Mouse (Mus musculus) ES-Bruce4 (cell line): ENCODE measurements around the gene Ninj1. TPM values are rescaled to one million over a fixed set of nuclear protein-coding genes. Genes with fewer than 3 reads are reported as not detected.

Experiments used
- H3K27ac ChIP-seq: 2 replicates; pipeline ENCODE4 v1.5.1; 2012; ENCODE audit warnings: low read length, inconsistent platforms; ENCODE audit not compliant: insufficient read depth
- H3K27me3 ChIP-seq: 2 replicates; pipeline ENCODE4 v1.6.1; 2012; ENCODE audit warnings: mild to moderate bottlenecking, low read length, inconsistent platforms; ENCODE audit not compliant: control insufficient read depth, poor library complexity, insufficient read depth, severe bottlenecking
- H3K36me3 ChIP-seq: 2 replicates; pipeline ENCODE4 v1.6.1; 2012; ENCODE audit warnings: inconsistent platforms, mild to moderate bottlenecking, low read length, moderate library complexity; ENCODE audit not compliant: control insufficient read depth, poor library complexity, insufficient read depth, severe bottlenecking
- H3K4me1 ChIP-seq: one replicate; pipeline ENCODE4 v1.8.1; 2011; ENCODE audit warnings: low read length; ENCODE audit not compliant: control insufficient read depth, insufficient read depth
- H3K4me3 ChIP-seq: 2 replicates; pipeline ENCODE4 v1.5.1; 2011; ENCODE audit warnings: low read depth, mild to moderate bottlenecking, low read length
- H3K9ac ChIP-seq: 2 replicates; pipeline ENCODE4 v1.6.1; 2012; ENCODE audit warnings: low read depth, mild to moderate bottlenecking, inconsistent platforms; ENCODE audit not compliant: poor library complexity, severe bottlenecking
- H3K9me3 ChIP-seq: replicated peaks from 2 replicates; pipeline ENCODE4 v1.6.1; 2012; ENCODE audit warnings: mild to moderate bottlenecking, low read length, inconsistent platforms; ENCODE audit not compliant: control insufficient read depth, poor library complexity, insufficient read depth, severe bottlenecking
- CTCF ChIP-seq: IDR thresholded peaks from one replicate; pipeline ENCODE4 v1.8.1; 2011; ENCODE audit warnings: low read depth, low read length
- EP300 ChIP-seq: IDR thresholded peaks from 2 replicates; pipeline ENCODE4 v1.6.1; 2011; ENCODE audit warnings: low read depth, low read length; ENCODE audit not compliant: insufficient read depth
- POLR2A ChIP-seq: IDR thresholded peaks from one replicate; pipeline ENCODE4 v1.8.1; 2011; ENCODE audit warnings: low read length; ENCODE audit not compliant: insufficient read depth
- polyA plus RNA-seq: library from polyadenylated mRNA; stranded (reverse); fragments of >200 nt; gene quantifications from 2 replicates; pipeline ENCODE4 v1.2.4, GENCODE M21; 2011; ENCODE audit warnings: low read depth; ENCODE audit not compliant: missing spikeins, insufficient read depth, insufficient read length

Ninj1 gene
- polyA plus RNA-seq, 1 experiment: 30.0 TPM

- H3K27me3 ChIP-seq: no peaks in the 10 kb centered on the region
- no peak overlapping the region for H3K27ac ChIP-seq
- H3K4me3 ChIP-seq: no peak overlapping the region
- H3K9me3 ChIP-seq: no peaks in the 10 kb centered on the region
- H3K4me1 ChIP-seq: peaks cover 13% of the 10 kb centered on the region
- no peak for TF ChIP-seq EP300
- TF ChIP-seq CTCF: no peak
- TF ChIP-seq POLR2A: no peak
- no peak overlapping the region for H3K9ac ChIP-seq
- H3K36me3 ChIP-seq: no peaks in the 10 kb centered on the region
These were observed 3.6 kb upstream of the Ninj1 start for GRCm38 (mm10) chr13:49183646-49184045.

DNA sequence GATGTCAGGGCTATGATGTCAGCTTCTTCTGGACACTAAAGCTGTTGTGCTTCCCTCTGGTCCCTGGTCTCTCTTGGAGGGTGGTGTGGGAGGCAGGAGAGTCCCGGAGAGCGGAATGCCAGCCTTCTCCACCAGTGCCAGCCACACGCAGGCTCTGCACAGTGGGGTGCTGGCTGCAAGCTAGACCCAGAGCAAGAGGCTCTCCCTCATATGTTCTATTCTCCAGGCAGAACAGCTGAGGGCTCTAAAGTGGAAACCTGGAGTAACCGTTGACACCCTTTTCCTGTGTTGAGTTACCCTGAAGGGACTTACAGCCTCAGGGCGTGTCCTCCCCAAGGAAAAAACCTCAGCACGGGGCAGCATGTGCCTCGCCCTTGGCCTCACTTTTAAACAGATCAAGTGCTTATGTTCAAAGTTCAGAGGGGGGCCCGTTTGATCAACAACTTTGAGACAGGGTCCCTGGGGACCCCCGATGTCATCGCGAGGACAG, 442 bp upstream of the Ninj1 start:
- H3K27me3 ChIP-seq: no peaks in the 10 kb centered on the region
- peaks cover 6% of the 10 kb centered on the region for H3K4me1 ChIP-seq
- peak overlapping the region; percentile 86 for H3K9ac ChIP-seq
- TF ChIP-seq CTCF (no peak), EP300 (no peak), POLR2A (no peak)
- peak overlapping the region; percentile 13; the same call in 1 of the 2 replicates for H3K4me3 ChIP-seq
- no peaks in the 10 kb centered on the region for H3K36me3 ChIP-seq
- H3K9me3 ChIP-seq: no peaks in the 10 kb centered on the region
- H3K27ac ChIP-seq: no peak overlapping the region

DNA sequence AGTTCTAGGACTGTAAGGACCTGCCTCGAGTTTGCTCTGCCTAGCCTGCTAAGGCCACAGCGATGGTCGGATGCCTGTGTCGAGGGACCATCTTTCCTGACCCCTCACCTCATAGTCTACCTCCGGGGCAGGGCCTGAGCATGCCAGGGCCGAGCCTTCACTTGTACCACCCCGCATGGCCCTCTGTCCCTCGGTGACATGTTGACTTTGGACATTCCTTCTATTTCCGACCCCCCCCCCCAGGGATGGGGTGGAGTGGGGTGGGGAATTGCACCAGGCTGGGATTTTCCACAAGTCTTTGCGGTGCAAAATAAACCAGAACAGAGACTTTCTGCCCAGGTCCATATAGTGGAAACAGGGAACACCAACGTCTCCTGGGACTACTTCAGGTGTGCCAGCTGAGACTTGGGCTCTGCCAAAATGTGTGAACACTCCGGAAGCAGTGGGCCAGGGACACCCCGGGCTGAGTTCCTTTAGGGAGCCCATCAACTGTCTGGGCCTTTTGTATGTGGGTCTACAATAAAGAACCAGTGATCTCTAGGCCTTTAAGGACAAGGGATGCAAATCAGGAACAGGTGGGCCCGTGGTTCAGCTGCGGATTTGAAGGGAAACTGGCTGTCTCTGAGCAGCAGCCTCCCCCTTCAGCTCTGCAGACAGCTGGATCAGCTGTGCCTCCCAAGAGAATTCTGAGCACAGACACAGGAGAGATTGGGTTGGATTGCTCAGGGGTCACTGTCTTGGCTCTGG, 1.1 kb downstream of the Ninj1 start:
- H3K4me1 ChIP-seq: peaks cover 2% of the 10 kb centered on the region
- no peak overlapping the region for H3K27ac ChIP-seq
- peak overlapping the region; percentile 86 for H3K9ac ChIP-seq
- TF ChIP-seq POLR2A (no peak), CTCF (no peak), EP300 (0 out of 2 replicates have a peak, but pooled peaks have one; percentile 8)
- no peaks in the 10 kb centered on the region for H3K27me3 ChIP-seq
- no peaks in the 10 kb centered on the region for H3K36me3 ChIP-seq
- peak overlapping the region; percentile 68 for H3K4me3 ChIP-seq
- H3K9me3 ChIP-seq: no peaks in the 10 kb centered on the region

DNA sequence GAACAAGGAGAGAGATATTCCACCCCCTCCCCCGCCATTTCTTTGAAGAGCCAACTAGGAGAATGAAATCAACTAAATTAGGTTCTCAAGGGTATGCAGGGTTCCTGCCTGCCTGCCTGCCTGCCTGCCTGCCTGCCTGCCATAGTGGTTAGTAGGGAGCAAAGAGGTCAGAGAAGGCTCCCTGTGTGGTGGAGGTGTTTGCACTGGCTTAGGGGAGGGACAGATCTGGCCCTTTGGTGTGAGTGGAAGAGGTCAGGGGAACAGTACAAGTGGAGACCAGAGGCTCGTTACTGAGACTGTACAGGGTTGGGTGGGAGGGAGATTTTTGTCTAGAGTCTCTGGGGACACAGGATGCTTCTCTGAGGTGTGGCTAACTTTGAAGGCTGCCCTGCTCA, 1.7 kb downstream of the Ninj1 start:
- TF ChIP-seq EP300 (no peak), POLR2A (no peak), CTCF (no peak)
- H3K4me3 ChIP-seq: no peak overlapping the region
- no peaks in the 10 kb centered on the region for H3K36me3 ChIP-seq
- no peaks in the 10 kb centered on the region for H3K9me3 ChIP-seq
- no peaks in the 10 kb centered on the region for H3K27me3 ChIP-seq
- H3K4me1 ChIP-seq: peaks cover 2% of the 10 kb centered on the region
- no peak overlapping the region for H3K27ac ChIP-seq
- H3K9ac ChIP-seq: no peak overlapping the region

GRCm38 (mm10) chr13:49189970-49190870, 2.9 kb downstream of the Ninj1 start:
- H3K27ac ChIP-seq: no peak overlapping the region
- H3K9ac ChIP-seq: no peak overlapping the region
- no peaks in the 10 kb centered on the region for H3K9me3 ChIP-seq
- peaks cover 2% of the 10 kb centered on the region for H3K4me1 ChIP-seq
- no peaks in the 10 kb centered on the region for H3K27me3 ChIP-seq
- H3K4me3 ChIP-seq: no peak overlapping the region
- H3K36me3 ChIP-seq: no peaks in the 10 kb centered on the region
- TF ChIP-seq CTCF (no peak), POLR2A (no peak), EP300 (no peak)
